Mouse (Mus musculus): ENCODE results near the gene Irf4. TPM values are rescaled to one million over a fixed set of nuclear protein-coding genes. Genes with fewer than 3 reads are reported as not detected.

Gene Irf4
- total RNA-seq (2015; ENCODE audit: low replicate concordance) = 8.6 and 11.3 TPM in 2 replicates
- 5.1 TPM in 2 replicates for total RNA-seq (2017; ENCODE audit: low replicate concordance)

GRCm38 (mm10) chr13:30749021-30749556, at the start of gene Irf4:
Gene Irf4, plus strand, starts transcription at chr13:30749226.
- 0 out of 2 replicates have a peak, but pooled peaks have one; percentile 42 for ATAC-seq (replicated peaks; ENCODE audit: low FRiP score, poor library complexity, severe bottlenecking)

GRCm38 (mm10) chr13:30702695-30703094, 46.3 kb upstream of the Irf4 start:
- no peak for ATAC-seq (replicated peaks; ENCODE audit: low FRiP score, poor library complexity, severe bottlenecking)

- no peak for ATAC-seq (replicated peaks; ENCODE audit: low FRiP score, poor library complexity, severe bottlenecking)
Observed at GRCm38 (mm10) chr13:30704246-30705095, 44.6 kb upstream of the Irf4 start.

- ATAC-seq (replicated peaks; ENCODE audit: low FRiP score, poor library complexity, severe bottlenecking) = no peak
Observed at GRCm38 (mm10) chr13:30711066-30711465, 38.0 kb upstream of the Irf4 start.

GRCm38 (mm10) chr13:30711711-30712110, 37.3 kb upstream of the Irf4 start:
- ATAC-seq (replicated peaks; ENCODE audit: low FRiP score, poor library complexity, severe bottlenecking) = no peak

GRCm38 (mm10) chr13:30712280-30712679, 36.7 kb upstream of the Irf4 start:
- ATAC-seq (replicated peaks; ENCODE audit: low FRiP score, poor library complexity, severe bottlenecking) = no peak

DNA sequence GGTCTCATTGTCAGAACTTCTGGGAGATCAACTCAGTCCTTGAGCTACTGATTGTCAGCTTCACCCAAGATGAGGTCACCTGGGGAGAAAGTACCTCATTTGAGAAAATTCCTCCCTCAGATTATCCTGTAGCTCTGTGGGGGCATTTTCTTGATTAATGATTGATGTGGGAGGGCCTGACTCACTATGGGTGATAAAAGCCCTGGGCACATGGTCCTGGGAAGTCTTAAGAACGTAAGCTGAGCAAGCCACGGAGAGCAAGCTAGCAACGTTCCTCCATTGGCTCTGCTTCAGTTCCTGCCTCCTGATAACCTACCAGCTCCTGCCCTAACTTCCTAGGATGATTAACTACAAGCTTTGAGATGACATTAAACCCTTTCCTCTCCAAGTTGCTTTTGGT, 35.4 kb upstream of the Irf4 start:
- ATAC-seq (replicated peaks; ENCODE audit: low FRiP score, poor library complexity, severe bottlenecking) = no peak

DNA sequence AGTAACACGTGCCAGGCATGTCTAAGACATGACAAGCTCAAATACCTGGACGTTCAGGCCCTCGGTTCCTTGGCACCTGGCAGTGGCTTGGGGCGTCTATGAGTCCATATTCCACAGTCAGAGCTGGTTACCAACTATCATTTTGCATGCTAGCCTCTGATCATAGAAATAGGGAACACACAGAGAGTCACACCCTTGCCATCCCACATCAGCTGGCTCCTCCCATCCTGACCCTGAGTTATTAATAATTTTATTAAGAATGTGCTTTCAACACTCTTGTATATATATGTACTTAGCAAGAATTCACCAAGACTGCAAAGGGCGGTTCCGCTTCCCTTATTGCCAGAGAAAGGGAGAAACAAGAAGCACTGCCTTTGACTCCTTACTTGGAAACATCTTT, 34.5 kb upstream of the Irf4 start:
- no peak for ATAC-seq (replicated peaks; ENCODE audit: low FRiP score, poor library complexity, severe bottlenecking)

DNA sequence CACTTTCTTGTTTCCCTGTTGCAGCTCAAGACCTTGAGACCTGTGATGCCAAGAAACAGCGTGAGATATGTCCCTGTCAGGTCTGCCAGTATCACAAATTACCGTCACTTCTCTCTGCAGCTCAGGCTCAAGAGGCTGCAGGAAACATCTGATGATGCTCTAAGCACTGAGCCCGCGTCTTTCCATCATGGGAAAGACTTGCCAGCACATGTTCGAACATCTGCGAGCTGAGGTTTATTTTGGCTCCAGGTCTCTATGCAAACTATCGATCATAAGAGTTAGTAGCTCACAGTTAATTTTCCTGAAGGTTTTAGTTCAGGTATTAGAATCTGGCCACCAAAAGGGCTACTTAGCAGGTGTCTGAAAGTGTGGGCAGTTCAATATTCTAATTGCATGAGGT, 34.0 kb upstream of the Irf4 start:
- ATAC-seq (replicated peaks; ENCODE audit: low FRiP score, poor library complexity, severe bottlenecking) = no peak

DNA sequence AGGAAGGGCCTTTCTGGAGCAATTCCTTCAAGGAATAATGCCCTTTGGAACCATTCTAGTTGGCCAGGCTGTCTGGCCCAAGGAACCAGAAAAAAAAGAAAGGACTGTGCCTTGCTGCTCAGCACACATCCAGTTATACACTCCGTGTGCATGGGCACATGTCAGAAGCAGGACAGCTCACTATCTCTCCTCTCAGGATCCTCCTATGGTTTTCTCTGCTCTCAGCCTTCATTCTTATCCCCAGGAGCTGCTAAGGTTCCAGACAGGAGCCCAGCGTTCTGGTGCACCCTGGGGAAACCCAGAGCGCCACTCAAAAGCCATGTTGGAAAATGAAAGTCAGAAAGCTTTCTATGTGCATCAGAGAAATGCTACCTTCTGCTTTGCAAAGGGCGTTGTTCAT, 33.5 kb upstream of the Irf4 start:
- ATAC-seq (replicated peaks; ENCODE audit: low FRiP score, poor library complexity, severe bottlenecking) = no peak

DNA sequence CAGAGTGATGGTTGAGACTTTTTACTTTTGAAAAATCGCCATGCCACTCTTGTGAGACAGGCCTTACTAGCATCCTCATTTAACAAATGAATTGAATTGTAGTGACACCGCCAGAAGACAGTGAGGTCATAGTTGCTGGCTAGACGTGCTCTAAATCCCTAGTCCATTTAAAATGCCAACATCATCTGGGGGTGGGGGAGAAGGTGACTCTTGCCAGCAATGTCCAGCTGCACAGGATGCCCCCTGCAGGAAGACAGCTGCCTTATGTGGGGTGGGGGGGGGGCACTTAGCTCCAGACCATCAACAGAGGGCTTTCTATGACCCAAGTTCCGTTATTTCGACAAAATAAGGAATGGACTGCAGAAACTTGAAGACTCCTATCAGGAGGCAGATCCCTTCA, 32.4 kb upstream of the Irf4 start:
- no peak for ATAC-seq (replicated peaks; ENCODE audit: low FRiP score, poor library complexity, severe bottlenecking)

- ATAC-seq (replicated peaks; ENCODE audit: low FRiP score, poor library complexity, severe bottlenecking) = no peak
Observed at GRCm38 (mm10) chr13:30722601-30723000, 26.4 kb upstream of the Irf4 start.

DNA sequence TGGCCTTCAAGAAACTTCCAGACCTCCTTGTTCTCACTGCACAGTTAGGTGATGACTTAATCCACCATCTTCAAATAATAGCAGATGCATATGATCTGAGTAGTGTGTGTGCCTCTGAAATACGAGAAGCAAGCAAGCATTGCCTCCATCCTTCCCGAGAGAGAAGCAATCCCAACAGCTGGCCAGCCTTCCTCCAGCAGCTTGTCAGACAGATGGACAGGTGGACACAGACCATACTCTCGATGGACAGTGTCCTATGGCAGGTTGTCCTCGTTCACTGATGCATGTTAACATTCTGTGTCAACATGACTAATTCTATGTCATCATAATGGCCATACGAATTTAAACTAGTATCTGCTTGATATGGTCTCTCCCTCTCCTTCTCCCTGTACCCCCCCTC, 25.8 kb upstream of the Irf4 start:
- no peak for ATAC-seq (replicated peaks; ENCODE audit: low FRiP score, poor library complexity, severe bottlenecking)

- no peak for ATAC-seq (replicated peaks; ENCODE audit: low FRiP score, poor library complexity, severe bottlenecking)
Observed at GRCm38 (mm10) chr13:30723858-30724257, 25.2 kb upstream of the Irf4 start.

DNA sequence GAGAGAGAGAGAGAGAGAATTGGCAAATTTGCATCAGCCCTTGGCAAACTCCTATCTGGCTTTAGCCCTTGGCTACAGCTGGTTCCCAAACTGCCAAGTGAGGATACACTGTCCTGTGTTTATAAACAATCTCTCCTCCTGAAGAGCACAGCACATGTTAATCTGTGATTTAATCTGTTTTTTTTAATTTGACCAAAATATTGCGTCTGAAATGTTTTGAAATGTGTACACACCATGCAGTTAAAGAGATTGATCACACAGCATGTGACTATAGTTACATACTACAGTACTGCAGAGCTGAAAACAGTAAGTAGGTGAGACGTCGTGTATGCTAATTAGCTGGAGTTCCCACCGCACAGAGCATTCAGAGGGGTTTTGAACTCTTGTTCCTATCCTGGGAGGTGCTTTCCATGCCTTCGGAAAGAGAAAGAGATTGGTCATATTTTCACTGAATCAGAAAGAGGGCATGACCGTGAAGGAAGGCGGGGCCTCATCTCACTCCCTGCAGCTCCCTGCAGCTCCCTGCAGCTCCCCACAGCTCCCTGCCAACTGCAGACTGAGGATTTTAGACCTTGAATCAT, 24.2 kb upstream of the Irf4 start:
- ATAC-seq (replicated peaks; ENCODE audit: low FRiP score, poor library complexity, severe bottlenecking) = no peak

DNA sequence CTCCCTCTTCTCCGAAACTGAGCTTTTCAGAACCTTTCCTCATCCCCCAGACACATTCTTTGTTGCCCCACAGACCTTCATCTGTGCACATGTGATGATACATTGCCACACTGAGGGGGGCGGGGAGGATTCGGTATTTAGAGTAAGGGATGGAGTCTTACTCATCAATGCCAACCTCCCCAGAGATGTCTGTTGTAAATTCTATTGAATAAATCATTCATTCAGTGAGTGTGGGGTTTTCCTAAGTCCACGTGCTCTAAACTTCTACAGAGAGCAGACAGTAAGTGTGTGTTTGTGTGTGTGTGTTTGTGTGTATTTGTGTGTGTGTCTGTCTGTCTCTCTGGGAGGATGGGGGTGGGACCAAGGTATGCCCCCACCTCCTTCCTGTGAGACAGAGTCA, 22.1 kb upstream of the Irf4 start:
- ATAC-seq (replicated peaks; ENCODE audit: low FRiP score, poor library complexity, severe bottlenecking) = no peak

DNA sequence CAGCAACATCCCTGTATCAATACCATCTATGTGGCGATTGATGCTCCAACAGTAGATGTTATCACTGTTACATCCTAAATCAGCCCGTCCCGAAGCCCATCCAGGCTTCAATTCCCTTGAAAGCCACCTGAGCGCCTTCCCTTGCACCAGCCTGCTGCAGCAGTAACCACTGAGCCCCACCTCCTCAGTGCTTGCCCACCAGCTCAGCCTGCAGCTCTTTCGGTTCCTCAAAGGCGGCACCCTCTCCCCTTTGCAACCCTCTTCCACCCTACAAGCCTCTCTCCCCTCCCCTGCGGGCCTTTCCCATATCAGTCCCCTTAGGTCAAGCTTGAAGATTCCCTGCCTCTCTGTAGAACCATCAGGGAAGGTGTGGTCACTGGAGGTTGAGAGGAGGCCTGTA, 20.9 kb upstream of the Irf4 start:
- no peak for ATAC-seq (replicated peaks; ENCODE audit: low FRiP score, poor library complexity, severe bottlenecking)

DNA sequence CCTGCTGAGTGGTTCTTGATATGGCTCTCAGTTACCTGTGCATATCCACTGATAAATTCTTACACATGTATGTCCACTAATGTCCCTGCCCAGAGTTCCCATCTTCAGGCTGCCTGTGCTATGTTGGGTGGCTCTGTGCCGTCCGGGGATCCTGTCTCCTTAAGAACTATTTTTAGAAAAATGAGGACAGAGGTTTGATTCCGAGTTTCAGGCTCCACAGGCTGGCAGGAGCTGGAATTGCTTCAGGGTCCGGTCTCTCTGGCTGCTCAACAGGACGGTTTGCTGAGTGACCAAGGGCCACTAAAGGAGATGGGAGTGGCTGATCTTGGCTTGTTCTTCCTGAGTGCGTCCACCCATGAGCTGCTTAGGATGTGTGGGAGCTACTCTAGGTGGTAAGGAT, 19.8 kb upstream of the Irf4 start:
- no peak for ATAC-seq (replicated peaks; ENCODE audit: low FRiP score, poor library complexity, severe bottlenecking)

GRCm38 (mm10) chr13:30730104-30730793, 18.8 kb upstream of the Irf4 start:
- no peak for ATAC-seq (replicated peaks; ENCODE audit: low FRiP score, poor library complexity, severe bottlenecking)

- no peak for ATAC-seq (replicated peaks; ENCODE audit: low FRiP score, poor library complexity, severe bottlenecking)
Observed at GRCm38 (mm10) chr13:30732709-30733445, 16.1 kb upstream of the Irf4 start.
